Mouse (Mus musculus) liver, embryonic 16.5 days (tissue): ENCODE measurements around the gene Tenm4. TPM values are rescaled to one million over a fixed set of nuclear protein-coding genes. Genes with fewer than 3 reads are reported as not detected.
"Not testable (repeated sequence)": the region's sequence is repeated elsewhere in the genome, so short reads cannot be mapped to it uniquely, and the experiment has no call there.

ENCODE experiments used
- ATAC-seq: fragments of 200-750 bp; cut with Nextera tagmentation; 2 replicates; pipeline ENCODE4 v1.8.0; 2017; ENCODE audit warnings: low read depth, mild to moderate bottlenecking, moderate number of reproducible peaks, moderate library complexity
- H3K27ac ChIP-seq: fragments of 300-500 bp; sonication (generic); 2 replicates; pipeline ENCODE4 v1.5.1; 2014; ENCODE audit warnings: mild to moderate bottlenecking, low read length
- H3K27me3 ChIP-seq: fragments of 300-500 bp; sonication (generic); 2 replicates; pipeline ENCODE4 v1.6.1; 2014; ENCODE audit warnings: low read depth, low read length, mixed read lengths; ENCODE audit not compliant: control insufficient read depth, insufficient read depth
- H3K36me3 ChIP-seq: fragments of 300-500 bp; sonication (generic); 2 replicates; pipeline ENCODE4 v1.6.1; 2014; ENCODE audit warnings: mild to moderate bottlenecking; ENCODE audit not compliant: control insufficient read depth, insufficient read depth
- H3K4me1 ChIP-seq: fragments of 300-500 bp; sonication (generic); 2 replicates; pipeline ENCODE4 v1.6.1; 2014; ENCODE audit warnings: low read depth, low read length, mixed read lengths; ENCODE audit not compliant: control insufficient read depth
- H3K4me2 ChIP-seq: fragments of 300-500 bp; sonication (generic); 2 replicates; pipeline ENCODE4 v1.6.1; 2014; ENCODE audit warnings: low read depth, low read length, mixed read lengths
- H3K4me3 ChIP-seq: fragments of 300-500 bp; sonication (generic); 2 replicates; pipeline ENCODE4 v1.5.1; 2014; ENCODE audit warnings: low read depth, mild to moderate bottlenecking, low read length
- H3K9ac ChIP-seq: fragments of 300-500 bp; sonication (generic); 2 replicates; pipeline ENCODE4 v1.6.1; 2014; ENCODE audit warnings: low read depth, low read length
- H3K9me3 ChIP-seq: fragments of 300-500 bp; sonication (generic); replicated peaks from 2 replicates; pipeline ENCODE4 v1.6.1; 2016; ENCODE audit warnings: low read length; ENCODE audit not compliant: control insufficient read depth
- WGBS: fragments of 180-500 bp; shearing (Covaris S2); extraction: QIAGEN DNeasy Blood & Tissue Kit; methylation state at CpG from one replicate; pipeline ENCODE4 v1.1.7; 2014; ENCODE audit not compliant: insufficient replicate concordance; 5-methylcytosine and 5-hydroxymethylcytosine counted together
- polyA plus RNA-seq: library from polyadenylated mRNA; unstranded; fragments of >200 nt; fragmentation: Nextera tagmentation; extraction: Ambion mirVana; gene quantifications from 2 replicates; pipeline ENCODE4 v1.2.1, GENCODE M21; 2015

Gene Tenm4
- polyA plus RNA-seq, 1 experiment from 2014 or later: 2.4 TPM

- Histone ChIP-seq H3K27me3 (no peaks in the 10 kb centered on the region), H3K9me3 (no peaks in the 10 kb centered on the region), H3K27ac (no peak overlapping the region), H3K9ac (no peak overlapping the region), H3K36me3 (no peaks in the 10 kb centered on the region), H3K4me3 (no peak overlapping the region), H3K4me1 (no peaks in the 10 kb centered on the region), H3K4me2 (no peak overlapping the region)
- 64% methylated on average over 2 of the region's 2 CpGs for WGBS
- no peak for ATAC-seq
Measured at GRCm38 (mm10) chr7:96605316-96605715, 434.3 kb downstream of the Tenm4 start.

- no peak for ATAC-seq
- Histone ChIP-seq H3K4me2 (no peak overlapping the region), H3K9me3 (no peaks in the 10 kb centered on the region), H3K27ac (no peak overlapping the region), H3K27me3 (no peaks in the 10 kb centered on the region), H3K4me3 (no peak overlapping the region), H3K36me3 (no peaks in the 10 kb centered on the region), H3K9ac (no peak overlapping the region), H3K4me1 (no peaks in the 10 kb centered on the region)
- 24% methylated on average over 10 of the region's 10 CpGs for WGBS
Measured at GRCm38 (mm10) chr7:96609854-96610586, 439.0 kb downstream of the Tenm4 start.

GRCm38 (mm10) chr7:96617371-96617770 is 446.3 kb downstream of the Tenm4 start:
- Histone ChIP-seq H3K4me2 (no peak overlapping the region), H3K27ac (no peak overlapping the region), H3K4me1 (no peaks in the 10 kb centered on the region), H3K4me3 (no peak overlapping the region), H3K36me3 (no peaks in the 10 kb centered on the region), H3K9ac (no peak overlapping the region), H3K27me3 (no peaks in the 10 kb centered on the region), H3K9me3 (no peaks in the 10 kb centered on the region)
- ATAC-seq: no peak
- 58% methylated on average over 2 of the region's 2 CpGs for WGBS

GRCm38 (mm10) chr7:96619930-96620472 is 449.0 kb downstream of the Tenm4 start:
- H3K27ac ChIP-seq: no peak overlapping the region
- H3K36me3 ChIP-seq: no peaks in the 10 kb centered on the region
- no peak for ATAC-seq
- 63% methylated on average over 4 of the region's 4 CpGs for WGBS
- H3K4me3 ChIP-seq: no peak overlapping the region
- no peak overlapping the region for H3K4me2 ChIP-seq
- H3K4me1 ChIP-seq: no peaks in the 10 kb centered on the region
- no peaks in the 10 kb centered on the region for H3K9me3 ChIP-seq
- H3K27me3 ChIP-seq: no peaks in the 10 kb centered on the region
- no peak overlapping the region for H3K9ac ChIP-seq

- Histone ChIP-seq H3K36me3 (no peaks in the 10 kb centered on the region), H3K4me2 (no peak overlapping the region), H3K4me1 (no peaks in the 10 kb centered on the region), H3K27me3 (no peaks in the 10 kb centered on the region), H3K4me3 (no peak overlapping the region), H3K9ac (no peak overlapping the region), H3K27ac (no peak overlapping the region), H3K9me3 (no peaks in the 10 kb centered on the region)
- WGBS: 55% methylated on average over 3 of the region's 3 CpGs
- no peak for ATAC-seq
Measured at GRCm38 (mm10) chr7:96626338-96626737, 455.3 kb downstream of the Tenm4 start.

- WGBS: 46% methylated on average over 9 of the region's 9 CpGs
- H3K27ac ChIP-seq, H3K9me3 ChIP-seq, H3K27me3 ChIP-seq, H3K36me3 ChIP-seq, H3K4me3 ChIP-seq, ATAC-seq, H3K9ac ChIP-seq, H3K4me2 ChIP-seq, H3K4me1 ChIP-seq: not testable (repeated sequence)
Measured at GRCm38 (mm10) chr7:96630551-96630950, 459.5 kb downstream of the Tenm4 start.

GRCm38 (mm10) chr7:96633008-96633407 is 462.0 kb downstream of the Tenm4 start:
- Histone ChIP-seq H3K27ac (no peak overlapping the region), H3K4me1 (no peaks in the 10 kb centered on the region), H3K36me3 (no peaks in the 10 kb centered on the region), H3K9me3 (no peaks in the 10 kb centered on the region), H3K4me3 (no peak overlapping the region), H3K27me3 (no peaks in the 10 kb centered on the region), H3K4me2 (no peak overlapping the region), H3K9ac (no peak overlapping the region)
- WGBS: 65% methylated on average over 1 of the region's 1 CpGs
- no peak for ATAC-seq

- H3K4me2 ChIP-seq: no peak overlapping the region
- H3K9ac ChIP-seq: no peak overlapping the region
- H3K36me3 ChIP-seq: no peaks in the 10 kb centered on the region
- WGBS: 57% methylated on average over 7 of the region's 7 CpGs
- H3K27ac ChIP-seq: no peak overlapping the region
- no peaks in the 10 kb centered on the region for H3K27me3 ChIP-seq
- H3K4me3 ChIP-seq: no peak overlapping the region
- H3K4me1 ChIP-seq: no peaks in the 10 kb centered on the region
- no peak for ATAC-seq
- no peaks in the 10 kb centered on the region for H3K9me3 ChIP-seq
Measured at GRCm38 (mm10) chr7:96635830-96636440, 464.9 kb downstream of the Tenm4 start.

GRCm38 (mm10) chr7:96643461-96644204 is 472.6 kb downstream of the Tenm4 start:
- H3K27ac ChIP-seq: no peak overlapping the region
- H3K27me3 ChIP-seq: peaks cover 14% of the 10 kb centered on the region
- no peaks in the 10 kb centered on the region for H3K4me1 ChIP-seq
- WGBS: 6% methylated on average over 27 of the region's 27 CpGs
- H3K4me2 ChIP-seq: no peak overlapping the region
- H3K9ac ChIP-seq: no peak overlapping the region
- H3K36me3 ChIP-seq: no peaks in the 10 kb centered on the region
- ATAC-seq: no peak
- no peak overlapping the region for H3K4me3 ChIP-seq
- no peaks in the 10 kb centered on the region for H3K9me3 ChIP-seq
